Mouse (Mus musculus) liver, postnatal 0 days (tissue): Measurements from ENCODE around the gene Flt3.

Experiments
- CTCF ChIP-seq: sonication (generic); IDR thresholded peaks from 2 replicates; pipeline ENCODE4 v1.5.1; 2016; ENCODE audit warnings: antibody characterized with exemption, low read depth
- EP300 ChIP-seq: IDR thresholded peaks from 2 replicates; pipeline ENCODE4 v1.6.1; 2016; ENCODE audit warnings: antibody characterized with exemption, low read depth, mild to moderate bottlenecking

DNA sequence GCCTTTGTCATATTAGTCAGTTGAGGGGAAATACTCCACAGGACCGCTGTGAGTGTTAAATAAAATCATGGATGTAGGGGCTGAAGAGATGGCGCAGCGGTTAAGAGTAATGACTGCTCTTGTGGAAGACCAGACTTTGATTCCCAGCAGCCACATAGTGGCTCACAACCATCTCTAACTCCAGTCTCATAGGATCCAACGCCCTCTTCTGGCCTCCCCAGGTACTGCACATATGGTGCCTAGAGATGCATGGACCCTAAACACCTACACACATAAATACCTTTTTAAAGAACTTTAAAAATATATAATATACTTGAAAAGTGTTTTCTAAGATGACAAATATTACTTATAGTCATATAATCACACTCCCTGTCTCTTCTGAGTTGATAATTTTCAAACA is 115.9 kb downstream of the Flt3 start:
- TF ChIP-seq CTCF (peak; percentile 44), EP300 (no peak)
